8 mouse cellular contexts compared by ENCODE assay signal in the genomic region with DNA sequence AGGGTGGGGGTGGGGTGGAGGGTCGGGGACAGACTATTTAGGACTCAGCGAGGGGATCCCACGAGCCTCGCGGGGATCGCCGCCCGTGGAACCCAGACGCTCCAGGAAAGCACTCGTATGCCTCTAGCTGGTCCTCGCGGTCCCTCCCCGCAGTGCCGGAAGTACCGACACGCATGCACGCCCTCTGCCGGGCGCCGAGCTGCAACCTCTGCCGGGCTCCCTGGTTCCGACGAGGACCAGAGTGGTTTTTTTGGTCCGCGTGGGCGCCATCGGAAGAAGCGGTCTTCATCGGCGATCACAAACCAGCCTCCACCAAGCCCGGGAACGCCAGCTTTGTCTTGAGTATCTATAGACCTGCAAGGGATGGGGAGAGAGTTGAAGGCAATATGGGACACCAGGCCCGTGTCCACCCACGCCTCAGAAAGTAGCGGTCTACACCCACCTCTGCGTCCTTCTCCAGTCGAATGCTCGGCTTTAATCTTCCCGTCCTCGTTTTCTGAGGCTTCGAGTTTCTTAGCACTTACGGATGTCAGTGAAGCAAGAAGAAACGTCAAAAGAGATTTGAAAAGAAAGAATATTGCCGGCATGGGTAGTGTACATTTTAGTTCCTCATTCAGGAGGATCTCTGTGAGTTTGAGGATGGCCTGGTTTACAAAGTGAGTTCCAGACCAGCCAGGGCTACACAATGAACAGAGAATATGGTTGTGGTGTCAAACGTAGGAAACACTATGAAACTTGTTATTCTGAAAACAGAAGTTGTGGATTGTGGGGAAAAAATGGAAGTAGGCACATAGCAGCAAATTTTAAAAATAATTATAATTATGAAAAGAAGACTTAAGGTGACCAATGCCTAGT. TPM values are rescaled to one million over a fixed set of nuclear protein-coding genes. Genes with fewer than 3 reads are reported as not detected.
DNase-seq lines count a peak whose midpoint lies in the region; ATAC-seq and TF ChIP-seq lines count a peak whose summit lies in the region.

A gene (minus strand): TSS at position 165 of the 855 bp plus-strand sequence.

- H3K9ac ChIP-seq in forebrain, embryonic 15.5 days (replicated peaks) = peak within 1 kb of the TSS; percentile 63
- peak within 1 kb of the TSS; percentile 88 for H3K9ac ChIP-seq in liver, postnatal 0 days (replicated peaks)
- peak within 1 kb of the TSS; percentile 59 for H3K9ac ChIP-seq in neural tube, embryonic 14.5 days (replicated peaks; ENCODE audit: low read depth, low read length)

- DNase-seq in G1E (ENCODE audit: low spot score) = peak; percentile 67
- peak; percentile 82 for DNase-seq in cerebellum, adult 11-12 months
- peak; percentile 73 for DNase-seq in heart, postnatal 25 days (ENCODE audit: low spot score)
- DNase-seq in layer of hippocampus, adult 11-12 months (ENCODE audit: low spot score) = peak; percentile 90
- DNase-seq in liver, postnatal 0 days = peak; percentile 93

- peak; percentile 89 for ATAC-seq in G1E (ENCODE audit: extremely low read depth, insufficient number of reproducible peaks, low FRiP score, poor library complexity, severe bottlenecking)
- peak; percentile 97 for ATAC-seq in forebrain, embryonic 15.5 days (replicated peaks)
- peak; percentile 99 for ATAC-seq in liver, postnatal 0 days
- ATAC-seq in neural tube, embryonic 14.5 days (ENCODE audit: low read depth) = peak; percentile 97

- H3K4me3 ChIP-seq in G1E (ENCODE audit: low read depth, low read length) = peak within 1 kb of the TSS; percentile 80
- H3K4me3 ChIP-seq in forebrain, embryonic 15.5 days = peak within 1 kb of the TSS; percentile 56
- peak within 1 kb of the TSS; percentile 82 for H3K4me3 ChIP-seq in liver, postnatal 0 days (ENCODE audit: low read depth, low read length)
- H3K4me3 ChIP-seq in neural tube, embryonic 14.5 days (ENCODE audit: low read depth, low read length) = peak within 1 kb of the TSS; percentile 52
- H3K4me3 ChIP-seq in testis, adult 2 months (ENCODE audit: control insufficient read depth, low read depth, low read length) = peak within 1 kb of the TSS; percentile 94

- peak; percentile 67 for TF ChIP-seq POLR2A in testis, adult 2 months (IDR thresholded peaks at IDR 0.05; ENCODE audit: control insufficient read depth, low read depth, low read length)

- intact Hi-C loops in heart, postnatal 25 days (cut with DNase I) = loop anchor here (2.0 to 5.0 kb wide), 2 partner anchors 25 to 83 kb away; a partner anchor contains a TSS

- H3K36me3 ChIP-seq in G1E (replicated peaks) = peaks cover 8% of the 10 kb centered on the region
- H3K36me3 ChIP-seq in forebrain, embryonic 15.5 days = no peaks in the 10 kb centered on the region
- H3K36me3 ChIP-seq in liver, postnatal 0 days (replicated peaks; ENCODE audit: insufficient read depth, low read length) = no peaks in the 10 kb centered on the region
- H3K36me3 ChIP-seq in neural tube, embryonic 14.5 days (ENCODE audit: control insufficient read depth, insufficient read depth, low read length) = no peaks in the 10 kb centered on the region
- H3K36me3 ChIP-seq in testis, adult 2 months (ENCODE audit: control insufficient read depth, insufficient read depth, low read length) = no peaks in the 10 kb centered on the region

- no peak for TF ChIP-seq EP300 in liver, postnatal 0 days (IDR thresholded peaks at IDR 0.05; ENCODE audit: low read depth)

- peaks cover 23% of the 10 kb centered on the region for H3K4me1 ChIP-seq in G1E (ENCODE audit: insufficient read depth, low read depth, low read length)
- H3K4me1 ChIP-seq in forebrain, embryonic 15.5 days = peaks cover 13% of the 10 kb centered on the region
- H3K4me1 ChIP-seq in liver, postnatal 0 days (ENCODE audit: insufficient read depth) = peaks cover 8% of the 10 kb centered on the region
- 0 out of 2 replicates have a peak, but pooled peaks cover 4% of the 10 kb centered on the region for H3K4me1 ChIP-seq in neural tube, embryonic 14.5 days (ENCODE audit: control insufficient read depth, insufficient read depth, low read length)
- H3K4me1 ChIP-seq in testis, adult 2 months (ENCODE audit: control insufficient read depth, insufficient read depth, low read length) = peaks cover 3% of the 10 kb centered on the region; the same call in 1 of the 2 replicates

- peak; percentile 12; the same call in 1 of the 2 replicates for TF ChIP-seq CTCF in G1E (IDR thresholded peaks at IDR 0.05; ENCODE audit: low read depth, low read length)
- peak; percentile 80 for TF ChIP-seq CTCF in liver, postnatal 0 days (IDR thresholded peaks at IDR 0.05; ENCODE audit: low read depth)
- peak; percentile 40; the same call in 1 of the 2 replicates for TF ChIP-seq CTCF in testis, adult 2 months (IDR thresholded peaks at IDR 0.05; ENCODE audit: control insufficient read depth, insufficient read depth, insufficient replicate concordance, low read depth, low read length)

- 2% methylated on average over 45 of the region's 45 CpGs for WGBS in forebrain, embryonic 15.5 days
- whole genome bisulfite sequencing in liver, postnatal 0 days (ENCODE audit: insufficient replicate concordance) = under 1% methylated on average over 45 of the region's 45 CpGs
- 2% methylated on average over 45 of the region's 45 CpGs for WGBS in neural tube, embryonic 14.5 days

- H3K27ac ChIP-seq in forebrain, embryonic 15.5 days (replicated peaks) = 0 out of 2 replicates have a peak within 1 kb of the TSS, but pooled peaks have one; percentile 27
- H3K27ac ChIP-seq in liver, postnatal 0 days (ENCODE audit: low read depth) = peak within 1 kb of the TSS; percentile 79
- H3K27ac ChIP-seq in neural tube, embryonic 14.5 days (ENCODE audit: low read depth, low read length) = 0 out of 2 replicates have a peak within 1 kb of the TSS, but pooled peaks have one; percentile 24
- H3K27ac ChIP-seq in testis, adult 2 months (ENCODE audit: control insufficient read depth, insufficient read depth, low read depth, low read length) = peak within 1 kb of the TSS; percentile 65

- no peaks in the 10 kb centered on the region for H3K27me3 ChIP-seq in G1E (ENCODE audit: insufficient read depth, low read length)
- H3K27me3 ChIP-seq in forebrain, embryonic 15.5 days = no peaks in the 10 kb centered on the region
- no peaks in the 10 kb centered on the region for H3K27me3 ChIP-seq in liver, postnatal 0 days (ENCODE audit: insufficient read depth, low read length)
- no peaks in the 10 kb centered on the region for H3K27me3 ChIP-seq in neural tube, embryonic 14.5 days (ENCODE audit: control insufficient read depth, insufficient read depth, low read length)
- no peaks in the 10 kb centered on the region for H3K27me3 ChIP-seq in testis, adult 2 months (ENCODE audit: control insufficient read depth, insufficient read depth, low read length)

- peak within 1 kb of the TSS; percentile 57 for H3K4me2 ChIP-seq in forebrain, embryonic 15.5 days (replicated peaks)
- peak within 1 kb of the TSS; percentile 75 for H3K4me2 ChIP-seq in liver, postnatal 0 days (ENCODE audit: low read depth, low read length)
- peak within 1 kb of the TSS; percentile 61 for H3K4me2 ChIP-seq in neural tube, embryonic 14.5 days (ENCODE audit: low read depth, low read length)

- no peaks in the 10 kb centered on the region for H3K9me3 ChIP-seq in G1E (replicated peaks)
- H3K9me3 ChIP-seq in forebrain, embryonic 15.5 days = no peaks in the 10 kb centered on the region
- no peaks in the 10 kb centered on the region for H3K9me3 ChIP-seq in liver, postnatal 0 days (ENCODE audit: low read length)
- H3K9me3 ChIP-seq in neural tube, embryonic 14.5 days (ENCODE audit: control insufficient read depth, low read length) = no peaks in the 10 kb centered on the region

RNA-seq across cellular contexts. Expression of the gene that starts here (rescaled TPM):
- total RNA-seq in G1E (2014; fragmentation: Nextera tagmentation) (28.1 and 37.2 TPM in 2 replicates), G1E (2017) (30.8 and 36.9 TPM in 2 replicates)
- 76.4 and 98.6 TPM in 2 replicates for polyA plus RNA-seq in G1E (2012)
- polyA plus RNA-seq in forebrain, embryonic 15.5 days (2015; fragmentation: Nextera tagmentation; extraction: Ambion mirVana) = 27.2 and 34.6 TPM in 2 replicates
- 10 to 100 TPM; 21.4 to 23.6 TPM for total RNA-seq in heart, postnatal 25 days (2021)
- 27.8 and 28.7 TPM in 2 replicates for polyA plus RNA-seq in liver, postnatal 0 days (2015; fragmentation: Nextera tagmentation; extraction: Ambion mirVana)
- 32.3 and 35.9 TPM in 2 replicates for polyA plus RNA-seq in neural tube, embryonic 14.5 days (2014; fragmentation: Nextera tagmentation; extraction: Ambion mirVana)
- 1.8 and 2.1 TPM in 2 replicates for polyA plus RNA-seq in testis, adult 2 months (2012; rRNA removed)

Comparison
In these comparisons a context has a peak if more than half of its experiments do, and no peak if none do; other contexts are left out.
1. Peak in every context shown above with its lines: DNase-seq, ATAC-seq, H3K4me3 ChIP-seq and H3K27ac ChIP-seq.
2. CTCF ChIP-seq: peak in every context shown above with its lines; median percentile 80 in liver, postnatal 0 days; 40 in testis, adult 2 months; 12 in G1E.
3. H3K27ac ChIP-seq: peak in every context shown above with its lines; median percentile 79 in liver, postnatal 0 days; 65 in testis, adult 2 months; 27 in forebrain, embryonic 15.5 days; 24 in neural tube, embryonic 14.5 days.